ENCODE assay signal across 10 mouse cellular contexts in the genomic region with DNA sequence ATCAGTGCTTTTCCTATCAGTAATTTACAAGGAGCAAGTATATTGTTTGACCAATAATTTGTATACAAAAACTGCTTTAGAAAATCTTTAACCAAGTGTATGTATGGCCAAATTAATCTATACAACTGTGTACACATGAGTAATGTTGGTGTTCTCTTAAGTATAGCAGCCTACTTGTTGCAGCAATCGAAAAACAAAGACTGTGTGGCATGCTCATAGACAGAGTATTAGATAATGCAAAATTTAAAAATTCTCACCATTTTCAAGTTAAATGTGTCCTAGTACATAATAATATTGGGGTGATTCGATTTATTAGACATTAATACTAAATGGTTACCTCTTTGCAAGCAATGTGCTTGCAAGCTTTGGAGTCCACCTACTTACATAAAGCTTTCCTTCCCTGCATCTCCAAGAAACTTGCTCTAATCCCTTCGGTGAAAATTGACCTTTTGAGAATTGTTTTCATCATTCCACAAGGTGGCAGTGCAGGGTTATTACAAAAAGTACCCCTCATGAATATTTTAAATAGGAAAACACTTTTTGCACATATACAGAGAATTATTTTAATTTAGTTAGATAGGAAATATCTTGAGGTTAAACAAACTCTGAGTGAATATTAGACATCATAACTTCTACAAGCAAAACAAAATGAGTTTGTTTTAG.
DNase-seq lines count a peak whose midpoint lies in the region; ATAC-seq and TF ChIP-seq lines count a peak whose summit lies in the region.
"Had no signal": no experiment of that assay in that cellular context is flagged by ENCODE, and none has a peak within 500 bp of the region (broad histone marks: within the 10 kb centered on the region; RNA-seq: fewer than 3 reads in every experiment).

No protein-coding gene starts in this region.

- no peak overlapping the region for H3K27ac ChIP-seq in left cerebral cortex, adult 2 months
- H3K27ac ChIP-seq: embryonic facial prominence, embryonic 12.5 days; liver, embryonic 12.5 days had no signal

- DNase-seq in cerebellum, postnatal 10 days: peak; percentile 46 to 68
- no peak for DNase-seq in left cerebral cortex, adult 2 months (ENCODE audit: extremely low spot score in 1 of 2, low spot score in 2 of 2)
- DNase-seq in left cerebral cortex, postnatal 36 days (ENCODE audit: low spot score in 2 of 2): no peak
- peak; percentile 21 for DNase-seq in NIH3T3 (ENCODE audit: low read depth)
- peak; percentile 24 for DNase-seq in hindlimb bud, embryonic 11.5 days (ENCODE audit: extremely low spot score, low read depth, low spot score)
- DNase-seq in thymus, adult 18-20 months: no peak
- DNase-seq in spleen, adult 12 weeks (ENCODE audit: low spot score): no peak

- no peak for ATAC-seq in cerebellum, adult (ENCODE audit: insufficient number of reproducible peaks, low FRiP score, low TSS enrichment)
- ATAC-seq: liver, embryonic 12.5 days had no signal

- intact Hi-C loops in left cerebral cortex, adult 2 months (cut with DNase I): no loop called here
- intact Hi-C loops in left cerebral cortex, postnatal 36 days (cut with DNase I): no loop called here

- no peak overlapping the region for H3K4me3 ChIP-seq in left cerebral cortex, adult 2 months
- H3K4me3 ChIP-seq: embryonic facial prominence, embryonic 12.5 days; liver, embryonic 12.5 days had no signal

- TF ChIP-seq CTCF in left cerebral cortex, adult 2 months (IDR thresholded peaks at IDR 0.05): peak; percentile 66

Comparison
In these comparisons a context has a peak if more than half of its experiments do, and no peak if none do; other contexts are left out.
1. DNase-seq: peak in cerebellum, postnatal 10 days (2 of 2), NIH3T3 (single experiment) and hindlimb bud, embryonic 11.5 days (single experiment); none in left cerebral cortex, adult 2 months (0 of 2), left cerebral cortex, postnatal 36 days (0 of 2), thymus, adult 18-20 months (0 of 2) and spleen, adult 12 weeks (single experiment).